Mouse (Mus musculus) megakaryocyte, embryonic 14.5 days (primary cell): Measurements from ENCODE around the gene Fmo2. TPM values are rescaled to one million over a fixed set of nuclear protein-coding genes. Genes with fewer than 3 reads are reported as not detected.

Experiments
- H3K27me3 ChIP-seq: replicated peaks from 2 replicates; pipeline ENCODE3; 2012; ENCODE audit warnings: inconsistent platforms
- H3K36me3 ChIP-seq: replicated peaks from 2 replicates; pipeline ENCODE3; 2012; ENCODE audit warnings: low read length, inconsistent platforms, mixed read lengths
- H3K4me1 ChIP-seq: 2 replicates; pipeline ENCODE4 v1.6.1; 2012; ENCODE audit warnings: inconsistent platforms
- H3K4me3 ChIP-seq: replicated peaks from 2 replicates; pipeline ENCODE3; 2012; ENCODE audit warnings: moderate library complexity, mild to moderate bottlenecking, inconsistent platforms
- H3K9me3 ChIP-seq: 2 replicates; pipeline ENCODE4 v1.6.1; 2012; ENCODE audit warnings: inconsistent platforms
- FLI1 ChIP-seq: IDR thresholded peaks from 2 replicates; pipeline ENCODE4 v1.6.1; 2012; ENCODE audit warnings: low read length, inconsistent platforms, mixed read lengths
- GATA1 ChIP-seq: IDR thresholded peaks from 3 replicates; pipeline ENCODE4 v1.6.1; 2012; ENCODE audit warnings: mixed read lengths, low read length, inconsistent platforms, borderline replicate concordance
- polyA plus RNA-seq: library from polyadenylated mRNA; stranded (reverse); fragments of >175 nt; gene quantifications from 2 replicates; pipeline ENCODE4 v1.2.3, GENCODE M21; 2012; ENCODE audit warnings: low replicate concordance; ENCODE audit not compliant: insufficient read depth

Gene Fmo2
- polyA plus RNA-seq, 1 experiment, result not detected

DNA sequence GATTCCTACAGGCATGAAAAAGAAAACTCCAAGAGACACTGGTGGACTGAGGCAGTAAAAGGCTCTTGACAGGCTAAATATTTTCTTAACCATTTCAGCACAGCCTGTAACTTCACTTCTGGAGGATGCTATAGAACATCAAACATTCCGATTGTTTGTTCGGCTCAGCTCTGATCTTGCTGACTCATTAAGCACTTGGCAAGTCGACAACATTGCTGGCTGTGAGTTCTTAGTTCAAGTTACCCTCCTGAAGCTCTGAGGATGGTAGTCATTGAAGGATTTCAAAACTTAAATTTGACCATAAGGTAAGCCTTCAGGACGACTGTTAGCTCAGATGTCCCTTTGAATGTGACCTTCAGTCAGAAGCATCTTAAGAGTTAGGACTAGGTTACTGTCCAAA is 31.1 kb downstream of the Fmo2 start:
- H3K9me3 ChIP-seq, result no peaks in the 10 kb centered on the region; the same call in 1 of the 2 replicates
- TF ChIP-seq FLI1, result no peak
- TF ChIP-seq GATA1, result no peak
- H3K27me3 ChIP-seq, result no peaks in the 10 kb centered on the region
- H3K4me3 ChIP-seq, result no peak overlapping the region
- no peaks in the 10 kb centered on the region for H3K4me1 ChIP-seq
- H3K36me3 ChIP-seq, result no peaks in the 10 kb centered on the region

DNA sequence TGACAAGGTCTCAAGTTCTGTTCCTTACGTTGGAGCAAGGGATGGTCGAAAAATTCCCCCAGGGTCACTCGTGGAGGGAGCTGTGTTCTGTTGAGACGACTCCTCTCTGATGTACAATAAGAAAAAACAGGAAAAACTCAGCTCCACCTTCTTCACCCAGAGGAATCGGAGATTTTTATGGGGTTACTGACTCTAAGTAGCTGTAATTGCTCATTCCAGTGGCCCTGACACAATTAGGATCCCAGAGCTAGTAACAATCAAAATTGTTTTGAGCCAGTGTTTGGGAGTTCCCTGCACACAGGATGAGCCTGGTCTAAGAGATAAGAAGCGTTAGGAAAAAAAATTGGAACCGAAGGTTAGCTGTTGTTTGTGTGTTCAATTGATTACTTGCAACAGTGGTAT is 32.2 kb downstream of the Fmo2 start, which contains the start of gene Fmo1:
Gene Fmo1, minus strand, starts transcription at position 331 of the 402 bp plus-strand sequence.
- TF ChIP-seq GATA1, result no peak
- no peak for TF ChIP-seq FLI1
- no peak within 1 kb of the TSS for H3K4me3 ChIP-seq
- no peaks in the 10 kb centered on the region for H3K9me3 ChIP-seq
- H3K36me3 ChIP-seq, result no peaks in the 10 kb centered on the region
- H3K4me1 ChIP-seq, result no peaks in the 10 kb centered on the region
- H3K27me3 ChIP-seq, result no peaks in the 10 kb centered on the region

DNA sequence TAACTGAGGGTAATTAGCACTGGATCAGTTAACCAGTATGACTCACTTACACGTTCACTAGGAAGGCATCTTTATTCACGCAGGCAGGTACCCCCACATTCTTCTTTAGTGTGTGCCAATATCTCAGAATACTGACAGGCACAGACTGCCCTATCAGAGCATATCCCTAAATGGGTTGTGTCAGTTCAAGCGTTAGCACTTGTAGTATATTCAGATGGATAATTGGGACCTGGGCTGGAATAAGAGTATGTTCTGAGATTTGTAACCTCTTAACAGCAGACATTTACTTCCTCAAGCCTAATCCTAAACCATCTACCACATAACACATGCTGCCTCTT is 33.1 kb downstream of the Fmo2 start:
- no peaks in the 10 kb centered on the region for H3K9me3 ChIP-seq
- H3K36me3 ChIP-seq, result no peaks in the 10 kb centered on the region
- TF ChIP-seq GATA1, result no peak
- TF ChIP-seq FLI1, result no peak
- no peaks in the 10 kb centered on the region for H3K4me1 ChIP-seq
- H3K27me3 ChIP-seq, result no peaks in the 10 kb centered on the region
- H3K4me3 ChIP-seq, result no peak overlapping the region

DNA sequence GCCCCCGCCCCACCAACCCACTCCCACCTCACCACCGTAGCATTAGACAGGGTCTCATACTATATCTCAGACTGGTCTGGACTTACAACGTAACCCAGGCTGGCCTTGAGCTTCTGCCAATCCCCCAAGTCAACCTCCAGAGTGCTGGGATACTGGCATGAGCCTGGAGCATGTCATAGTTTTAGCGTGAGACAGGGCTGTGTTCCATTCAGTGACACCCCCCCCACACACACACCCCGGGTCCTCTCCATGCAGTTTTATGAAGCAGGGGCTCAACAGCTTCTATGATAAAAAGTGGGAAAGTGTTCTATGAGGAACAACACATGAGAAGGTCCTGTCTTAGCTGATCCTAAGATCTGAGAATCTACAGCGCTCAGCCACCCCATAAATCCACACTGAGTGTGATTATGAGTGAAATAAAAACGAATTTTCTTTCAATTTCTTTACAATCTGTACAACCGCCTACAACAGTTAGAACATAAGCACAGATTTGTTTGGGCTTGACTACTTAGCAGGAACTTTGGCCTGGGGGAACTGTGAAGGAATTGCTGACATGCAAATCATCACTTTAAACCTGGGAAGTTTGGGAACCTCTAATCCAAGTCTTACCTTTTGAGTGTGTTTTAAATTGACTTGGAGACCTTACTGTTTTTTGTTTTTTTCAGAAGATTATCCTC is 33.6 kb downstream of the Fmo2 start:
- Histone ChIP-seq H3K4me1 (no peaks in the 10 kb centered on the region), H3K9me3 (no peaks in the 10 kb centered on the region), H3K27me3 (no peaks in the 10 kb centered on the region), H3K4me3 (no peak overlapping the region), H3K36me3 (no peaks in the 10 kb centered on the region)
- TF ChIP-seq GATA1, result no peak

- H3K27me3 ChIP-seq, result no peaks in the 10 kb centered on the region
- H3K36me3 ChIP-seq, result no peaks in the 10 kb centered on the region
- no peaks in the 10 kb centered on the region for H3K9me3 ChIP-seq
- TF ChIP-seq GATA1, result no peak
- TF ChIP-seq FLI1, result no peak
- H3K4me3 ChIP-seq, result no peak overlapping the region
- H3K4me1 ChIP-seq, result no peaks in the 10 kb centered on the region
Measured at GRCm38 (mm10) chr1:162864279-162864678, 34.2 kb downstream of the Fmo2 start.

DNA sequence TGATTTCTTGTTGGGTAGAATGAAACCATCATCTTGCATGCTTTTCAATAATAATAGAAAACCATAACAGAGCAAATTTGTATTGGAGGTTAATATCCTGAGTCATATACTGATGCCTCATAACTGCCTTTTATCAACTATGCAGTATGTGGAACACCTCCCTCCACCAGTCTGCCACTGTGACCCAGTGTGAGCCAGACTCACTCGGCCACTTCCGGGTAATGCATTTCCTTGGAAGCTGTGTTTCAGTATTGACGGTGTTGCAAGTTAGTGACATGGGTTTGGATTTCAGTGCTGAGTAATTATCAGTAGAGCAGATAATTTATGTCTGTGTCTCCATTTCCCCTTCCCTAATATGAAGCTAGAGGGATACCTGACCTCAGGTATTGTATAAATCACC is 34.9 kb downstream of the Fmo2 start:
- Histone ChIP-seq H3K36me3 (no peaks in the 10 kb centered on the region), H3K27me3 (no peaks in the 10 kb centered on the region), H3K4me3 (no peak overlapping the region), H3K9me3 (no peaks in the 10 kb centered on the region), H3K4me1 (no peaks in the 10 kb centered on the region)
- TF ChIP-seq FLI1, result no peak
- no peak for TF ChIP-seq GATA1

GRCm38 (mm10) chr1:162862328-162862727 is 36.2 kb downstream of the Fmo2 start:
- no peaks in the 10 kb centered on the region for H3K36me3 ChIP-seq
- TF ChIP-seq FLI1, result no peak
- H3K4me3 ChIP-seq, result no peak overlapping the region
- H3K4me1 ChIP-seq, result no peaks in the 10 kb centered on the region
- no peaks in the 10 kb centered on the region for H3K27me3 ChIP-seq
- no peaks in the 10 kb centered on the region for H3K9me3 ChIP-seq

DNA sequence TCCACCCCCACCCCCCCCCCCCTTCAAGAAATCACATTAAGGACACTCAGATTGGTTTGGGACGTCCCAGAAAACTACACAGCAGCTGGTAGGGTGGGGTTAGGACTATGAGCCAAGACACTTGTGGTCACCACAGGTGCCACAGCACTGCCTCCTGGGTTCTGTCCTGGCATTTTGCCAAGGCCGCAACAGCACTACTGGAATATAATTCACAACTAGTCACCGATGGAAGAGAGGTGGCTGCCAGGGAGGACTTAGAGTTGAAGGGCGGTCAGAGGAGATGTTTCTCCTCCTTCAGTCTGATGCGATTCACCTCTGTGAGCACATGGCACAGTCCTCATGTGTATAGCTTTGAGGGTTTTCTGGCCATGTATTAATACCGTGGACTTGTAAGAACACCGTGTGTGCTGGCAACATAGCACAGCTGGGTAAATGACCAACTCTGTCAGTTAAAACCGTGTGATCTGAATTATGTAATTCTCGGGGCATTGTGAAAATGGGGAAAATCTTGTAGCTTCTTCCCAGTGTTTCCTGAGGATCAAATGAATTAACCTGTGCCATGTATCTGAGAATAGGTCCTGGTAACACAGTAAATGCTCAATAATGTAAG is 38.4 kb downstream of the Fmo2 start:
- Histone ChIP-seq H3K4me3 (no peak overlapping the region), H3K27me3 (no peaks in the 10 kb centered on the region), H3K4me1 (no peaks in the 10 kb centered on the region), H3K36me3 (no peaks in the 10 kb centered on the region), H3K9me3 (no peaks in the 10 kb centered on the region)
- TF ChIP-seq FLI1 (no peak), GATA1 (no peak)

- H3K27me3 ChIP-seq, result no peaks in the 10 kb centered on the region
- H3K36me3 ChIP-seq, result no peaks in the 10 kb centered on the region
- no peaks in the 10 kb centered on the region for H3K4me1 ChIP-seq
- TF ChIP-seq FLI1 (no peak), GATA1 (no peak)
- no peaks in the 10 kb centered on the region for H3K9me3 ChIP-seq
- H3K4me3 ChIP-seq, result no peak overlapping the region
Measured at GRCm38 (mm10) chr1:162859545-162859976, 39.0 kb downstream of the Fmo2 start.

DNA sequence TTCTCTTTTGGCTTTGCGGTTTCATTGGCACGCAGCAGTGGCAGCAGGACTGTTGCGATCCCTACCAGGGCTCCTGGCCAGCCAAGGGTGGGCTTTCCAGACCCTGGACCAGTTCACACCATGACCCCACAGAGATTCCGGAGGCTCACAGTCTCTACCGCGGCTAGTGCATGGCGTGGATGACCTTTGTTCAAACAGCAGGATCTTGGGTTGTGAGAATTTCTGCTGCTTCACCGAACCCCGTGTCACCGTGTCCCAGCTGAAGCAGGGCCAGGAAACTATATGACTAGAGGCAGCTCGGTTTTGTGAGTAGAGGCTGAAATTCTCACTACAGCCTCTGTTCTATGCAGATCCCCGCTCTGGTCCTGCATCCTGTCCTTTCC is 39.8 kb downstream of the Fmo2 start:
- Histone ChIP-seq H3K36me3 (no peaks in the 10 kb centered on the region), H3K4me1 (no peaks in the 10 kb centered on the region), H3K27me3 (no peaks in the 10 kb centered on the region), H3K9me3 (no peaks in the 10 kb centered on the region), H3K4me3 (no peak overlapping the region)
- TF ChIP-seq FLI1, result no peak
- TF ChIP-seq GATA1, result no peak
